17 mouse cellular contexts compared by ENCODE assay signal in genomic region chr4:131798968-131799367, GRCm38 (mm10). TPM values are rescaled to one million over a fixed set of nuclear protein-coding genes. Genes with fewer than 3 reads are reported as not detected.
DNase-seq lines count a peak whose midpoint lies in the region; ATAC-seq lines count a peak whose summit lies in the region.
"Had no signal": no experiment of that assay in that cellular context is flagged by ENCODE, and none has a peak within 500 bp of the region (broad histone marks: within the 10 kb centered on the region; RNA-seq: fewer than 3 reads in every experiment).

No protein-coding gene starts in this region.

- ATAC-seq in heart, embryonic 12.5 days (ENCODE audit: insufficient number of reproducible peaks, low FRiP score): peak; percentile 40; the same call in 1 of the 2 replicates
- peak; percentile 39; the same call in 1 of the 2 replicates for ATAC-seq in liver, embryonic 16.5 days (ENCODE audit: low read depth)
- ATAC-seq: intestine, embryonic 15.5 days; midbrain, embryonic 16.5 days; Patski had no signal

- no peak overlapping the region for H3K4me3 ChIP-seq in heart, embryonic 12.5 days
- H3K4me3 ChIP-seq in embryonic facial prominence, embryonic 10.5 days: no peak overlapping the region; the same call in 1 of the 2 replicates
- no peak overlapping the region for H3K4me3 ChIP-seq in liver, embryonic 16.5 days (ENCODE audit: low read depth, low read length)
- H3K4me3 ChIP-seq: embryonic facial prominence, embryonic 12.5 days; hindbrain, embryonic 13.5 days; intestine, embryonic 15.5 days; left cerebral cortex, adult 2 months; limb, embryonic 13.5 days had no signal

- no peaks in the 10 kb centered on the region for H3K9me3 ChIP-seq in heart, embryonic 12.5 days (replicated peaks)
- no peaks in the 10 kb centered on the region for H3K9me3 ChIP-seq in embryonic facial prominence, embryonic 10.5 days
- H3K9me3 ChIP-seq in liver, embryonic 16.5 days (replicated peaks; ENCODE audit: control insufficient read depth, low read length): no peaks in the 10 kb centered on the region
- H3K9me3 ChIP-seq: embryonic facial prominence, embryonic 12.5 days; hindbrain, embryonic 13.5 days; intestine, embryonic 15.5 days; limb, embryonic 13.5 days had no signal

- no peak overlapping the region for H3K27ac ChIP-seq in heart, embryonic 12.5 days (ENCODE audit: poor library complexity, severe bottlenecking)
- peak overlapping the region; percentile 37; the same call in 1 of the 2 replicates for H3K27ac ChIP-seq in embryonic facial prominence, embryonic 10.5 days (replicated peaks)
- H3K27ac ChIP-seq in liver, embryonic 16.5 days (ENCODE audit: low read length): no peak overlapping the region
- H3K27ac ChIP-seq: embryonic facial prominence, embryonic 12.5 days; hindbrain, embryonic 13.5 days; intestine, embryonic 15.5 days; left cerebral cortex, adult 2 months; limb, embryonic 13.5 days had no signal

- H3K27me3 ChIP-seq in heart, embryonic 12.5 days (replicated peaks): peaks cover 15% of the 10 kb centered on the region
- H3K27me3 ChIP-seq in embryonic facial prominence, embryonic 10.5 days (replicated peaks; ENCODE audit: low read depth, poor library complexity, severe bottlenecking): no peaks in the 10 kb centered on the region
- no peaks in the 10 kb centered on the region for H3K27me3 ChIP-seq in liver, embryonic 16.5 days (ENCODE audit: control insufficient read depth, insufficient read depth, low read depth, low read length)
- H3K27me3 ChIP-seq: embryonic facial prominence, embryonic 12.5 days; intestine, embryonic 15.5 days; limb, embryonic 13.5 days; Patski had no signal

- no peak overlapping the region for H3K4me2 ChIP-seq in heart, embryonic 12.5 days
- H3K4me2 ChIP-seq in liver, embryonic 16.5 days (ENCODE audit: low read depth, low read length): no peak overlapping the region
- H3K4me2 ChIP-seq: embryonic facial prominence, embryonic 12.5 days; hindbrain, embryonic 13.5 days; intestine, embryonic 15.5 days; limb, embryonic 13.5 days had no signal

- no peak overlapping the region for H3K9ac ChIP-seq in heart, embryonic 12.5 days
- H3K9ac ChIP-seq in liver, embryonic 16.5 days (ENCODE audit: low read depth, low read length): no peak overlapping the region
- H3K9ac ChIP-seq: embryonic facial prominence, embryonic 12.5 days; hindbrain, embryonic 13.5 days; intestine, embryonic 15.5 days; limb, embryonic 13.5 days had no signal

- H3K4me1 ChIP-seq in heart, embryonic 12.5 days (replicated peaks): no peaks in the 10 kb centered on the region; the same call in 1 of the 2 replicates
- peaks cover 56% of the 10 kb centered on the region for H3K4me1 ChIP-seq in embryonic facial prominence, embryonic 10.5 days
- H3K4me1 ChIP-seq in liver, embryonic 16.5 days (ENCODE audit: control insufficient read depth, low read depth, low read length): no peaks in the 10 kb centered on the region

- DNase-seq in heart, adult 18-20 months: no peak
- peak; percentile 47 for DNase-seq in ES-CJ7 (ENCODE audit: low read depth, low spot score)
- peak; percentile 69 for DNase-seq in embryonic facial prominence, embryonic 10.5 days (ENCODE audit: low spot score)
- DNase-seq in lung, postnatal 14 days: no peak
- no peak for DNase-seq in heart, postnatal 4 days
- DNase-seq: adrenal gland, postnatal 36 days; cerebellum, adult 2 months; gastrocnemius, postnatal 10 days had no signal

- no peaks in the 10 kb centered on the region for H3K36me3 ChIP-seq in heart, embryonic 12.5 days
- H3K36me3 ChIP-seq in embryonic facial prominence, embryonic 10.5 days (replicated peaks): peaks cover 32% of the 10 kb centered on the region
- no peaks in the 10 kb centered on the region for H3K36me3 ChIP-seq in liver, embryonic 16.5 days (ENCODE audit: control insufficient read depth, insufficient read depth)
- H3K36me3 ChIP-seq: hindbrain, embryonic 13.5 days; intestine, embryonic 15.5 days had no signal

- WGBS in heart, embryonic 12.5 days: 28% methylated on average over 3 of the region's 4 CpGs
- 18% methylated on average over 4 of the region's 4 CpGs for WGBS in embryonic facial prominence, embryonic 10.5 days
- 54% methylated on average over 4 of the region's 4 CpGs for WGBS in liver, embryonic 16.5 days (ENCODE audit: insufficient replicate concordance)

RNA-seq across cellular contexts. Expression of gene Ptpru, which starts 39.1 kb away (rescaled TPM):
- 1.8 and 2.5 TPM in 2 replicates for polyA plus RNA-seq in heart, embryonic 12.5 days (2016; fragmentation: Nextera tagmentation; extraction: Ambion mirVana)
- 1 to 10 TPM; 4.6 to 9.5 TPM for total RNA-seq in heart, adult 18-20 months (2021)
- 21.1 and 23.5 TPM in 2 replicates for polyA plus RNA-seq in embryonic facial prominence, embryonic 10.5 days (2016; fragmentation: Nextera tagmentation; extraction: Ambion mirVana)
- polyA plus RNA-seq in liver, embryonic 16.5 days (2015; fragmentation: Nextera tagmentation; extraction: Ambion mirVana): 3.4 and 5.0 TPM in 2 replicates
- total RNA-seq in heart, postnatal 4 days (2021): 1 to 10 TPM; 2.1 to 3.6 TPM

RNA-seq across cellular contexts. Expression of gene Mecr, which starts 44.3 kb away (rescaled TPM):
- polyA plus RNA-seq in heart, embryonic 12.5 days (2016; fragmentation: Nextera tagmentation; extraction: Ambion mirVana): 33.9 and 35.7 TPM in 2 replicates
- total RNA-seq in heart, adult 18-20 months (2021): 10 to 100 TPM; 25.0 to 32.3 TPM
- polyA plus RNA-seq in embryonic facial prominence, embryonic 10.5 days (2016; fragmentation: Nextera tagmentation; extraction: Ambion mirVana): 52.9 and 55.0 TPM in 2 replicates
- polyA plus RNA-seq in liver, embryonic 16.5 days (2015; fragmentation: Nextera tagmentation; extraction: Ambion mirVana): 32.8 and 33.0 TPM in 2 replicates
- 10 to 100 TPM; 22.4 to 25.2 TPM for total RNA-seq in heart, postnatal 4 days (2021)

Comparison
In these comparisons a context has a peak if more than half of its experiments do, and no peak if none do; other contexts are left out.
1. DNase-seq: peak in ES-CJ7 (single experiment) and embryonic facial prominence, embryonic 10.5 days (single experiment); none in heart, adult 18-20 months (0 of 2), lung, postnatal 14 days (single experiment) and heart, postnatal 4 days (single experiment).